Mouse (Mus musculus) bone marrow, adult 2 months (tissue): ENCODE results near the gene Kidins220.

Experiments used
- CTCF ChIP-seq: fragments of 200-500 bp; IDR thresholded peaks from 2 replicates; pipeline ENCODE4 v1.5.1; 2011; ENCODE audit warnings: low read length, control low read depth; ENCODE audit not compliant: control insufficient read depth, insufficient read depth
- POLR2A ChIP-seq: fragments of 200-500 bp; IDR thresholded peaks from 2 replicates; pipeline ENCODE4 v1.6.1; 2011; ENCODE audit warnings: low read depth, mild to moderate bottlenecking, control low read depth, low read length, borderline replicate concordance; ENCODE audit not compliant: control insufficient read depth

- TF ChIP-seq CTCF, result no peak
- TF ChIP-seq POLR2A, result no peak
Measured at GRCm38 (mm10) chr12:25110682-25111078, 136.0 kb downstream of the Kidins220 start.
